Mouse (Mus musculus) bone marrow, adult 2 months (tissue): ENCODE data around the gene Hoxd3.

Experiments used
- CTCF ChIP-seq: fragments of 200-500 bp; IDR thresholded peaks from 2 replicates; pipeline ENCODE4 v1.5.1; 2011; ENCODE audit warnings: low read length, control low read depth; ENCODE audit not compliant: control insufficient read depth, insufficient read depth
- POLR2A ChIP-seq: fragments of 200-500 bp; IDR thresholded peaks from 2 replicates; pipeline ENCODE4 v1.6.1; 2011; ENCODE audit warnings: low read depth, mild to moderate bottlenecking, control low read depth, low read length, borderline replicate concordance; ENCODE audit not compliant: control insufficient read depth

- TF ChIP-seq POLR2A (no peak), CTCF (no peak)
Measured at GRCm38 (mm10) chr2:74667842-74668357, 43.8 kb upstream of the Hoxd3 start, which contains the start of gene Hoxd13.
